Mouse (Mus musculus): ENCODE results near the gene Senp7. TPM values are rescaled to one million over a fixed set of nuclear protein-coding genes. Genes with fewer than 3 reads are reported as not detected.
A peak's percentile ranks its signal among the peaks of the same experiment; 100 is the strongest.
"Not testable (repeated sequence)": the region's sequence is repeated elsewhere in the genome, so short reads cannot be mapped to it uniquely, and the experiment has no call there.

Senp7 gene
- polyA plus RNA-seq, 1 experiment = 45.1 TPM

DNA sequence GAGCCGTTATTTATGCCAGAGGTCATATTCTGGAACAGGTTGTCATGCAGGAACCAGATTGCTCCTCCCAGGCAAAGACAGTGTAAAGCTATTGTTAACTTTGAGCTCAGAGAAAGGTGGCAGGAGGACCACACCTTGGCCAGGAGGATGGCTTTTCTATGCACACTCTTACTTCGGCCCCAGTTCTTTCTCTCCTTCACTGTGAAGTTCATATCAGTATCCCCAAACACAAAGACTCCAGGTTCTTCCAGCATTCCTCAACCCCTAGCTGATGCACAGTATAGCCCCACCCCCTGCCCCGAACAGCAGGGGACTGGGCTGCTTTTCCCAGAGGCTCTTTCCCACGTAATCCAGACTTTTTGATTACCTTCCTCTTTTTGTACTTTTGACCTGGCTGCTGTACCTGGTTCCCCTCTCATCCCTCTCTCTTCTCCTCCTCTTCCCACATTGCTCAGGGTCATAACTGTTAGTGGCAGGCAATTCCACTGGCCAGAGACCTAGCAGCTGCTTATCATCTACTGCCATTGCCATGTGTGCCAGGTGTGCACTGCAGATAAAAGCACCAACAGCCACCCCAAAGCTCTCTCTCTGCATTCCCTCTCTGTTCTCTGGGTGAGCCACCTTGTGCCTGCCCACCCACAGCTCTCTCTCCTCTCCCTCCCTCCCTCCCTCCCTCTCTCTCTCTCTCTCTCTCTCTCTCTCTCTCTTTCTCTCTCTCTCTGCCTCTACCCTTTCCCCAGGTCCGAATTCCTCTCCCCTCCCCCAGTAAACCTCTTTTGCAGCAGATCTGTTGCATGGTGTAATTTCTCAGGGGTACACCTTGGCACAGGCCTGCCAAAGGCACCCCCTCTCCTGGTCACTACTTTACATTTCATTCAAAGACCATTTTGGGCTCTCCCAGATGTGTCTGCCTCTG lies 23.4 kb downstream of the Senp7 start:
- DNase-seq (ENCODE audit: low read depth) = no peak

GRCm38 (mm10) chr16:56072533-56072932 lies 24.4 kb downstream of the Senp7 start:
- TF ChIP-seq CTCF (IDR thresholded peaks at IDR 0.05; ENCODE audit: borderline replicate concordance, extremely low read depth, insufficient read depth, insufficient read length) (no peak), POLR2A (IDR thresholded peaks at IDR 0.05; ENCODE audit: borderline replicate concordance, extremely low read depth, insufficient read depth, insufficient read length, poor library complexity, severe bottlenecking) (no peak)
- no peak for DNase-seq (ENCODE audit: low read depth)

More for the DNA sequence above, 23.4 kb downstream of the Senp7 start:
- TF ChIP-seq POLR2A (IDR thresholded peaks at IDR 0.05; ENCODE audit: borderline replicate concordance, extremely low read depth, insufficient read depth, insufficient read length, poor library complexity, severe bottlenecking) (no peak), CTCF (IDR thresholded peaks at IDR 0.05; ENCODE audit: borderline replicate concordance, extremely low read depth, insufficient read depth, insufficient read length) (no peak)

DNA sequence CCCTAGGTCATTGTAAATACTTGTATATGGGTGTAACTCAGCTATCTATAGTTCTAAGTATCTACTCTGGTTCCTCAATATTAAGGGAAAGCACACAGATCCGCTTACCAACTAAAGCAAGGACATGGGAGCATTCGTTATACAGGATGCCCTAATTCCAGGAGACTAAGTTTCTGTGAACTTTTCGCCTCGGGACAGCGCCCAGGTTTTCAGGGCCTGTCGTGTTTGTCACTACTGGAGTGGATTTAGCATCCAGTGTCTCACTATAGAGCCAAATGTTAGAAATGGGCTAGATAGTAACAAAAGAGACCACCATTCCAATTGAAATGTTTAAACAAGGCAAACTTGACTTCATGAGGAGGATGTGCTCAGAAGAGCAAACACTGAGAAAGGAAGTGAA lies 25.0 kb downstream of the Senp7 start:
- DNase-seq (ENCODE audit: low read depth) = not testable (repeated sequence)

GRCm38 (mm10) chr16:56074122-56074521 lies 26.0 kb downstream of the Senp7 start:
- no peak for DNase-seq (ENCODE audit: low read depth)
- TF ChIP-seq POLR2A (IDR thresholded peaks at IDR 0.05; ENCODE audit: borderline replicate concordance, extremely low read depth, insufficient read depth, insufficient read length, poor library complexity, severe bottlenecking) = no peak
- TF ChIP-seq CTCF (IDR thresholded peaks at IDR 0.05; ENCODE audit: borderline replicate concordance, extremely low read depth, insufficient read depth, insufficient read length) = no peak

GRCm38 (mm10) chr16:56074565-56074964 lies 26.4 kb downstream of the Senp7 start:
- no peak for DNase-seq (ENCODE audit: low read depth)
- TF ChIP-seq CTCF (IDR thresholded peaks at IDR 0.05; ENCODE audit: borderline replicate concordance, extremely low read depth, insufficient read depth, insufficient read length) = no peak
- TF ChIP-seq POLR2A (IDR thresholded peaks at IDR 0.05; ENCODE audit: borderline replicate concordance, extremely low read depth, insufficient read depth, insufficient read length, poor library complexity, severe bottlenecking) = no peak

GRCm38 (mm10) chr16:56075222-56076111 lies 27.3 kb downstream of the Senp7 start:
- TF ChIP-seq POLR2A (IDR thresholded peaks at IDR 0.05; ENCODE audit: borderline replicate concordance, extremely low read depth, insufficient read depth, insufficient read length, poor library complexity, severe bottlenecking) = peak; percentile 47; the same call in 1 of the 2 replicates
- TF ChIP-seq CTCF (IDR thresholded peaks at IDR 0.05; ENCODE audit: borderline replicate concordance, extremely low read depth, insufficient read depth, insufficient read length) = no peak
- DNase-seq (ENCODE audit: low read depth) = peak; percentile 97

DNA sequence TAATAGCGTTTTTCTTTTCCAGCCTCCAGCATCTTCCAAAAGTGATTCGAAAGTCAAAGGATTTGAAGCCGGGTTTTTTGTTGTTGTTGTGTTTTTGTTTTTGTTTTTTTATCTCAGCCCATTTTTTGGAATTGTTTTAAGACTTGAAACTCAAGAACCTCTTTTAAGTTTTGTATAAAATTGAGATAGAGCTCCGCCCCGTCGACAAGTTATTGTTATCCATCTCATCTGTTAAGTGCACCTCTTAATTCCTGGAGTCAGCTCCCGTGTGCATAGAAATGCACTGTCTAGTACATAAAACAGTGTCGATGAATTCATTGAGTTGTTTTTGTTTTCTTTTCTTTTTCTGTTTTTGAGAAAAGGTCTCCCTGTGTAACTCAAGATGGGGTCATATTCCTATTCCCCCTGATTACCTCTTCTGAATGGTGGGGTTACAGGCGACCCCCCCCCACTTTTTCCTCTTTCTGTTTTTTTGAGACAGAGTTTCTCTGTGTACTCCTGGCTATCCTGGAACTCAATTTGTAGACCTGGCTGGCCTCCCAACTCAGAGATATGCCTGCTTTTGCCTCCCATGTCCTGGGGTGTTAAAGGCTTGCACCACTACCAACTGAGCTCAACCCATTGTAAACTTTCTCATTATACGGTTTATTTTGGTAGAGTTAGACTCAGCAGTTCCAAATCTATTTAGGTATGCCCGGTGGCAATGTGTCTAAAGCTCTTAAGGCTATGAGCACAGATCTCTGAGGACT lies 28.2 kb downstream of the Senp7 start:
- DNase-seq (ENCODE audit: low read depth) = peak; percentile 60

GRCm38 (mm10) chr16:56079419-56079818 lies 31.3 kb downstream of the Senp7 start:
- no peak for DNase-seq (ENCODE audit: low read depth)
- TF ChIP-seq POLR2A (IDR thresholded peaks at IDR 0.05; ENCODE audit: borderline replicate concordance, extremely low read depth, insufficient read depth, insufficient read length, poor library complexity, severe bottlenecking) (no peak), CTCF (IDR thresholded peaks at IDR 0.05; ENCODE audit: borderline replicate concordance, extremely low read depth, insufficient read depth, insufficient read length) (no peak)

More for the DNA sequence above, 28.2 kb downstream of the Senp7 start:
- TF ChIP-seq CTCF (IDR thresholded peaks at IDR 0.05; ENCODE audit: borderline replicate concordance, extremely low read depth, insufficient read depth, insufficient read length) (no peak), POLR2A (IDR thresholded peaks at IDR 0.05; ENCODE audit: borderline replicate concordance, extremely low read depth, insufficient read depth, insufficient read length, poor library complexity, severe bottlenecking) (no peak)

DNA sequence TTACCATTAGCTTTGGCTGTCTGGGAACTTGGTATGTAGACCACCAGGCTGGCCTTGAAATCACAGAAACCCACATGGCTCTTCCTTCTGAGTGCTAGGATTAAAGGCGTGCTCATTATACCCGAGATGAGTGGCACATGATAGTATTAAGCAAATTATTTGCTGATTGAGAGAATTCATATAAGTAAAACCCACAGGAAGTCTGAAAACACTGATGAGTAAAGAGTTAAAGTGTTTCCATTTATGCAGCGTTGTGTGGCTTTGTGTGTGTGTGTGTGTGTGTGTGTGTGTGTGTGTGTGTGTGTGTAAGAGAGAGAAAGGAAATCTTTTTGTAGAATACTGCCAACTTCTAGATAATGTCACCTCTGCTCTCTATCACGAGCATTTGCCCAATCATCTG lies 33.6 kb downstream of the Senp7 start:
- DNase-seq (ENCODE audit: low read depth) = no peak
- TF ChIP-seq CTCF (IDR thresholded peaks at IDR 0.05; ENCODE audit: borderline replicate concordance, extremely low read depth, insufficient read depth, insufficient read length) (no peak), POLR2A (IDR thresholded peaks at IDR 0.05; ENCODE audit: borderline replicate concordance, extremely low read depth, insufficient read depth, insufficient read length, poor library complexity, severe bottlenecking) (no peak)

- no peak for DNase-seq (ENCODE audit: low read depth)
- TF ChIP-seq POLR2A (IDR thresholded peaks at IDR 0.05; ENCODE audit: borderline replicate concordance, extremely low read depth, insufficient read depth, insufficient read length, poor library complexity, severe bottlenecking) = no peak
- TF ChIP-seq CTCF (IDR thresholded peaks at IDR 0.05; ENCODE audit: borderline replicate concordance, extremely low read depth, insufficient read depth, insufficient read length) = no peak
These were observed 38.2 kb downstream of the Senp7 start for GRCm38 (mm10) chr16:56086336-56086735.

- DNase-seq (ENCODE audit: low read depth) = no peak
- TF ChIP-seq CTCF (IDR thresholded peaks at IDR 0.05; ENCODE audit: borderline replicate concordance, extremely low read depth, insufficient read depth, insufficient read length) (no peak), POLR2A (IDR thresholded peaks at IDR 0.05; ENCODE audit: borderline replicate concordance, extremely low read depth, insufficient read depth, insufficient read length, poor library complexity, severe bottlenecking) (no peak)
These were observed 42.2 kb downstream of the Senp7 start for GRCm38 (mm10) chr16:56090385-56090784.

DNA sequence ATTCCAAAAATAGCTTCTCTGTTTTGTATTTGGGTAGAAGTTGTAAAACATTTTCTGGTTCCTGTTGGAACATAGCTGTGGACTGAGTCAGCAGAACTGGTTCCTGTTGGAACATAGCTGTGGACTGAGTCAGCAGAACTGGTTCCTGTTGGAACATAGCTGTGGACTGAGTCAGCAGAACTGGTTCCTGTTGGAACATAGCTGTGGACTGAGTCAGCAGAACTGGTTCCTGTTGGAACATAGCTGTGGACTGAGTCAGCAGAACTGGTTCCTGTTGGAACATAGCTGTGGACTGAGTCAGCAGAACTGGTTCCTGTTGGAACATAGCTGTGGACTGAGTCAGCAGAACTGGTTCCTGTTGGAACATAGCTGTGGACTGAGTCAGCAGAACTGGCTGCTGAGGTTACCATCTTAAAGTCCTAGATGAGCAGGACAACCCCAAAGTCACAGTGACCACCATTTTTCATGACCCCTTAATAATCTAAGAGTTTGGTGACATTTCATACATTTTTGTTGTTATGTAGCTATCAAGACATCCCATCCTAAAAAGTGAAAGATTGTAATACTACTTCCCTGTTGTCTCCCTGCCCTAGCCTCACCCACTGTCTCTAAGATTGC lies 48.4 kb downstream of the Senp7 start:
- not testable (repeated sequence) for DNase-seq (ENCODE audit: low read depth)

Measured in brain, embryonic 14.5 days (tissue).